Mouse (Mus musculus): ENCODE measurements at regions not wholly inside any gene's neighbourhood (a gene's known extent, or its start where the extent isn't known, plus 50 kb on each side); places are given as distances from the start of the nearest gene placed in this dataset. TPM values are rescaled to one million over a fixed set of nuclear protein-coding genes. Genes with fewer than 3 reads are reported as not detected.

GRCm38 (mm10) chr10:24995751-24996150 lies 68.5 kb upstream of the Arg1 start:
- H3K27me3 ChIP-seq (ENCODE audit: insufficient read depth, low read length) = no peaks in the 10 kb centered on the region
- H3K27ac ChIP-seq = no peak overlapping the region
- no peaks in the 10 kb centered on the region for H3K4me1 ChIP-seq (replicated peaks; ENCODE audit: insufficient read depth, low read length)
- DNase-seq (ENCODE audit: low spot score) (no peak), ATAC-seq (replicated peaks; ENCODE audit: low FRiP score, low read depth) (no peak)
- H3K36me3 ChIP-seq (ENCODE audit: insufficient read depth, low read length) = no peaks in the 10 kb centered on the region
- no peak overlapping the region for H3K9ac ChIP-seq (ENCODE audit: low read depth, low read length)
- no peak overlapping the region for H3K4me3 ChIP-seq (replicated peaks; ENCODE audit: low read depth, low read length)
- 97% methylated on average over 2 of the region's 2 CpGs for WGBS
- H3K4me2 ChIP-seq (ENCODE audit: low read length) = no peak overlapping the region
- no peak for TF ChIP-seq CTCF (IDR thresholded peaks at IDR 0.05; ENCODE audit: low read depth)
- H3K9me3 ChIP-seq (replicated peaks; ENCODE audit: low read length) = no peaks in the 10 kb centered on the region

- DNase-seq (ENCODE audit: low spot score) = no peak
- H3K27ac ChIP-seq = no peak overlapping the region
- no peak for ATAC-seq (replicated peaks; ENCODE audit: low FRiP score, low read depth)
- H3K4me3 ChIP-seq (replicated peaks; ENCODE audit: low read depth, low read length) = no peak overlapping the region
- H3K4me2 ChIP-seq (ENCODE audit: low read length) = no peak overlapping the region
- no peaks in the 10 kb centered on the region for H3K27me3 ChIP-seq (ENCODE audit: insufficient read depth, low read length)
- no peaks in the 10 kb centered on the region for H3K36me3 ChIP-seq (ENCODE audit: insufficient read depth, low read length)
- H3K9ac ChIP-seq (ENCODE audit: low read depth, low read length) = no peak overlapping the region
- no peaks in the 10 kb centered on the region for H3K4me1 ChIP-seq (replicated peaks; ENCODE audit: insufficient read depth, low read length)
- WGBS = 79% methylated on average over 2 of the region's 2 CpGs
- no peak for TF ChIP-seq CTCF (IDR thresholded peaks at IDR 0.05; ENCODE audit: low read depth)
- no peaks in the 10 kb centered on the region for H3K9me3 ChIP-seq (replicated peaks; ENCODE audit: low read length)
Observed at GRCm38 (mm10) chr10:24989965-24990653, 62.8 kb upstream of the Arg1 start.

GRCm38 (mm10) chr10:24984801-24985200 lies 57.5 kb upstream of the Arg1 start:
- 83% methylated on average over 4 of the region's 4 CpGs for WGBS
- Histone ChIP-seq H3K9ac (ENCODE audit: low read depth, low read length) (no peak overlapping the region), H3K27me3 (ENCODE audit: insufficient read depth, low read length) (no peaks in the 10 kb centered on the region), H3K9me3 (replicated peaks; ENCODE audit: low read length) (no peaks in the 10 kb centered on the region), H3K36me3 (ENCODE audit: insufficient read depth, low read length) (no peaks in the 10 kb centered on the region), H3K4me2 (ENCODE audit: low read length) (no peak overlapping the region), H3K4me3 (replicated peaks; ENCODE audit: low read depth, low read length) (no peak overlapping the region), H3K27ac (no peak overlapping the region), H3K4me1 (replicated peaks; ENCODE audit: insufficient read depth, low read length) (no peaks in the 10 kb centered on the region)
- ATAC-seq (replicated peaks; ENCODE audit: low FRiP score, low read depth) (no peak), DNase-seq (ENCODE audit: low spot score) (no peak)
- no peak for TF ChIP-seq CTCF (IDR thresholded peaks at IDR 0.05; ENCODE audit: low read depth)

- DNase-seq (ENCODE audit: low spot score) (no peak), ATAC-seq (replicated peaks; ENCODE audit: low FRiP score, low read depth) (no peak)
- H3K4me2 ChIP-seq (ENCODE audit: low read length) = no peak overlapping the region
- no peak overlapping the region for H3K27ac ChIP-seq
- H3K27me3 ChIP-seq (ENCODE audit: insufficient read depth, low read length) = no peaks in the 10 kb centered on the region
- no peak overlapping the region for H3K9ac ChIP-seq (ENCODE audit: low read depth, low read length)
- no peak overlapping the region for H3K4me3 ChIP-seq (replicated peaks; ENCODE audit: low read depth, low read length)
- H3K9me3 ChIP-seq (replicated peaks; ENCODE audit: low read length) = no peaks in the 10 kb centered on the region
- 75% methylated on average over 3 of the region's 3 CpGs for WGBS
- no peak for TF ChIP-seq CTCF (IDR thresholded peaks at IDR 0.05; ENCODE audit: low read depth)
- H3K4me1 ChIP-seq (replicated peaks; ENCODE audit: insufficient read depth, low read length) = no peaks in the 10 kb centered on the region
- H3K36me3 ChIP-seq (ENCODE audit: insufficient read depth, low read length) = no peaks in the 10 kb centered on the region
Observed at GRCm38 (mm10) chr10:24981763-24982162, 54.5 kb upstream of the Arg1 start.

Small RNAs in the stretch of these regions (microRNA-seq; reads per million reads assigned to microRNA genes)
- not detected for gene Gm22566

All from kidney, postnatal 0 days (tissue).